Mouse (Mus musculus): ENCODE results near the gene Spg7.

DNA sequence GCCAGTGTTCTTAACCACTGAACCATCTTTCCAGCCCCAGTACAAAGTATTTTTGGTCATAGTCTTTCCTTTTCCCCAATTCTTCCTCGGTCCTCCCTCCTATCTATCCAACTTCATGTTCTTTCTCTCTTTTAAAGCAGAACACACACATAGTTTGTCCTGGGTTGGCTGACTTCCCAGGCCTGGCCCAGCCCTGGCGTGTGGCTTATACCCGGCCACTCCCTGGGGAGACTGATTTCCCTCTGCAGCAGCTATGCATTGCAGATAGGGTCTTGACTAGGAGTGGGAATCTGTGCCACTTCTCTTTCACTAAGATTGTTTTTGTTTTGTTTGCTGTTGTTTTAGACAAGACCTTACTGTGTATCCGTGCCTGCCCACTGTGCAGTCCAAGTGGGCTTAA is 8.4 kb downstream of the Spg7 start:
- TF ChIP-seq CTCF (IDR thresholded peaks at IDR 0.05; ENCODE audit: low read depth) (no peak), EP300 (IDR thresholded peaks at IDR 0.05; ENCODE audit: low read depth) (no peak)
